Mouse (Mus musculus) natural killer cell, adult 2 months (primary cell): ENCODE measurements around the gene Rgl2.

Source experiments
- DNase-seq, 2 experiments: peaks; one replicate each; pipeline ENCODE4 v3.0.0; 2022; ENCODE audit warnings: low spot score in 2 of 2

The Rgl2 gene

DNA sequence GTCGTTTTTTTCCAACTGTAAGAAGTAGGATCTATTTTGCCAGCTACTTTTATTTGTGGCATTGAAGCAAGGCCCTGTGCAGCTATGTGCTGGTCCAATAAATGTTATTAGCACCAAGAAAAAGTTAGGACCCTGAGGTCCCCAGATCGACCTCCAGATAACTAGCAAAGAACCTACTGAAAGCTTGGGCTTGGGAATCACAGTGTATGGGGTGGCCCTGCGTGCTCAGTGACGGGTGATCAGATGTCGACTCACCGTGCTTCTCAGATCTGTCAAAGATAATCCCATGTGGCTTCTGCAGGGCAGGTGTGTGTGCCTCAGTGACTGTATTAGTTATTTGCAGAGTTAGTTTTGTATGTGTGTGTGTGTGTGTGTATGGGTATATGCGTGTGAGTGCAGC lies 8.0 kb upstream of the Rgl2 start:
- no peak for DNase-seq

DNA sequence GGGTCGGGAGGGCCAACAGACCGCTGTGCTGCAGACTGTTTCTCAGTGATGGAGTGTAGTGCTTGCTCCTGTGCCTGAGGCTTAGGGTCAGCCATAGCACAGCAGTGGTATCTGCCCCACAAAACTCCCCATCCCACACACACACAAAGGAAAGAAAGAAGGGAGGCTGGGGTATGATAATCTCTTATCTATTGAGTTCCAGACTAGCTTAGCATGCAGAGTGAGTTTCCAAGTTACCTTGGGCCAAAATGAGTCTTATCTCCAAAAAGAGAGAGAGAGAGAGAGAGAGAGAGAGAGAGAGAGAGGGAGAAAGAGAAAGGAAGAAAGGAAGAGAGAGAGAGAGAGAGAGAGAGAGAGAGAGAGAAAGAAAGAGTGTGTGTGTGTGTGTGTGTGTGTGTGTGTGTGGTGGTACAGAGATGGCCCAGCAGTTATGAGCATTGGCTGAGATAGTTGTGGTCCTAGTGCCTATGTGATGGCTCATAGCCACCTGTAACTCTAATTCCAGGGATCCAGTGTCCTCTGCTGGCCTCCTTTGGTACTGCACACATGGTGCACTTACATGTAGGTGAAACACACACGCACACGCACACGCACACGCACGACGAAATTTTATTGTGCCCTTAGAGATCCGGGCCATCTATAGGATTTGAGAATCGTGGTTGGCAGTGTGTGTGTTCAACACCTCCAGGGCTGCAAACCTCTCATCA lies 4.6 kb upstream of the Rgl2 start:
- peak; percentile 58 to 76 for DNase-seq

DNA sequence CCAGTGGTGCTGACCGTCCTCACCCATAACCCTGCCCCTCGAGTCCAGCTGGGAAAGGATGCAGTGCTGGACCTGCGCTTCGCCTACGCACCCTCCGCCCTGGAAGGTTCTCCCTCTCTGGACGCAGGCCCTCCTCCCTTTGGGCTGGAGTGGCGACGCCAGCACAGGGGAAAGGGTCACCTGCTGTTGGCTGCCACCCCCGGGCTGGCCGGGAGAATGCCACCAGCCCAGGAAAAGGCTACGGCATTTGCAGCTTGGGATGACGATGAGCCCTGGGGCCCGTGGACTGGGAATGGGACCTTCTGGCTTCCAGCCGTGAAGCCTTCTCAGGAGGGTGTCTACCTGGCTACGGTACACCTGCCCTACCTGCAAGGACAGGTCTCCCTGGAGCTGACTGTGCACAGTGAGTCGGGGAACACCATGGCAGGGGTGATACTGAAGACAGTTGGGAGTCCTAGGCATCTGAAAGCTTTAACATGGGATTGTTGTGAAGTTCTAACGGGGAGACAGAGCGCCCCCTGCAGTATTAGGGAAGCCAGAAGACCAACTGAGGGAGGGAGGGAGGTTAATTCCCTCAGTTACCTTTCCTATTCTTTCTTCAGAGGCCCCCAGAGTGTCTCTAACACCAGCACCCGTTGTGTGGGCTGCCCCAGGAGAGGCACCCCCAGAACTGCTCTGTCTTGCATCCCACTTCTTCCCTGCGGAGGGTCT lies 3.8 kb upstream of the Rgl2 start:
- DNase-seq: no peak

DNA sequence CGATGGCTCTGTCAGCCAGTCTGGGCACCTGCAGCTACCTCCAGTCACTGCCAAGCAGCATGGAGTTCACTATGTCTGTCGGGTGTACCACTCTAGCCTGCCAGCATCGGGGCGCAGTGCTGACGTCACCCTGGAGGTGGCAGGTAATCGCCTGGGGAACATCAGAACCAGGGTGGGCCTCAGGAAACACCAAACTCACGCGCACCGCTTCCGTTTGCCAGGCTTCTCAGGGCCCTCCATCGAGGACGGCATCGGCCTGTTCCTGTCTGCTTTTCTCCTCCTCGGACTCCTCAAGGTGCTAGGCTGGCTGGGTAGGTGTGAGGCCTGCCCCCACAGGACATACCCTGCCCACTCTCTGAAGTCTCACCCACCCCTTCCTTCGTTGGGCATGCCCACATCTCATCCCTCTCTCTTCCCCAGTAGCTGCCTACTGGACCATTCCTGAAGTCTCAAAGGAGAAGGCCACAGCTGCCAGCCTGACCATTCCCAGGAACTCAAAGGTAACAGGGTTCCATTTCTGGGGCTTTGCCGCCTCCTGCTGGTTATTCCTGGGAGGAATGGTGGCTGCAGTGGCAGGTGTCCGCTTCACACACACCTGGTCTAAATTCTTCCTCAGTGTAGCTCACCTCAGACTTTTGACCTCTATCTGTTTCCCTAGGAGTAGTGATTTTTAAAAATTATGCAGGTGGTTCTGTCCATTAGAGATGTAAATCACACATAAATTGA lies 3.0 kb upstream of the Rgl2 start:
- DNase-seq: no peak

DNA sequence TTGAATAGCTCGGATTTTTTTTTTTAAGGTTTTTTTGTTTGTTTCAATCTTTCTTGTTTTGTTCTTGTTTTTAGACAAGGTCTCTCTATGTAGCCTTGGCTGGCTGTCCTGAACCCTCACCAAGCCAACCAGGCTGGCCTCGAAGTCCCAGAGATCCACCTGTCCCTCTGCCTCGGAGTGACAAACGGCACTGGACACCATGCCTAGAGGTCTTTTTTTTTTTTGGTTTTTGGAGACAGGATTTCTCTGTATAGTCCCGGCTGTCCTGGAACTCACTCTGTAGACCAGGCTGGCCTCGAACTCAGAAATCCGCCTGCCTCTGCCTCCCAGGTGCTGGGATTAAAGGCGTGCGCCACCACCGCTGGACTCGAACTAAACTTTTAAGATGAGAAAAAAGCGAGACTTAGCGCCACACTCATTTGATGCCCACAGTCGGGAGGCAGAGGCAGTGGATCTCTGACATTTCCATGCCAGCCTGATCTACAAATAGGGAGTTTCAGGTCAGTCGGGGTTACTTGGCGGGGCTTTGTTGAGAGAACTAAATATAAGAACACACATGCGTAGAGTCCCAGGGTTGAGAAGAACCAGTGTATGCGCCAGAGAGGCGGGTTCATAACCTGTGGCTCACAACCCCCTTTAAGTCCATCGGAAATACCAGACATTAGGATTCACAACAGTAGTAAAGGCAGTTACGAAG lies 944 bp upstream of the Rgl2 start:
- DNase-seq: no peak

DNA sequence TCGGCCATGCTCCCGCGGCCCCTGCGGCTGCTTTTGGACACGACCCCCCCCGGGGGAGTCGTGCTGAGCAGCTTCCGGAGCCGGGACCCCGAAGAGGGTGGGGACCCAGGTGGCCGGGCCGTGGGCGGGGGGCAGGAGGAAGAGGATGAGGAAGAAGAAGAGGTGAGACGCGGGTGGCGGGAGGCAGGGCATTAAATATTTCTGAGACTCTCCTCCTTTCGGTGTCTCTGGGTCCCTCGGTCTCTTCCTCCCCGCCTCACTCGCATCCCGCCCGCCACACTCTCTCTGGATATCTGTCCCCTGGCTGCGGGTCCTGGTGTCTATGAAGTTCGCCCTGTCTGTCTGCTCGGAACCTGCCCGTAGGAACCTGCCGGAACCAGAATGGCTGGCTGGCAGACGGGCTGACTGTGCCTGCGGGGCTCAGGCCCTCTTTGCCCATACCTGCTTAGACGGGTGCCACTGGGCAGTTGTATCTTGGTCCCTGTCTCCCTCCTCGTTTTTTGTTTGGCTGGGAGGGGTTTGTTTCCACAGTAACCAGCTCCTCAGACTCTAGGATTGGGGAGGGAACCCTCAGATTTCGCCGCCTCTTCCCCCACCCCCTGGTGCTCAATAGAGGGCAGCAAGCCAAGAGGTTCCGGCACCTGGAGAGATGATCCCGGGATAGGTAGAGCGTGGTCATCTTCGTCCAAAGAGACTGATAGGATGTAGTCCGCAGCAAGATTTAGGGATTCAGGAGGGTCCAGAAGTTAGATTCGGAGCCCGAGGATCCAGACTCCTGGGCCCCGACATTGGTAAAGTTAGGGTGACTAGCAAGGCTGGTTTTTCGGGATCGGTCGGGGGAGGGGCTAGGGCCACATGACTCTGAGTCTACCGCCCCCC lies 1.2 kb downstream of the Rgl2 start:
- no peak for DNase-seq

DNA sequence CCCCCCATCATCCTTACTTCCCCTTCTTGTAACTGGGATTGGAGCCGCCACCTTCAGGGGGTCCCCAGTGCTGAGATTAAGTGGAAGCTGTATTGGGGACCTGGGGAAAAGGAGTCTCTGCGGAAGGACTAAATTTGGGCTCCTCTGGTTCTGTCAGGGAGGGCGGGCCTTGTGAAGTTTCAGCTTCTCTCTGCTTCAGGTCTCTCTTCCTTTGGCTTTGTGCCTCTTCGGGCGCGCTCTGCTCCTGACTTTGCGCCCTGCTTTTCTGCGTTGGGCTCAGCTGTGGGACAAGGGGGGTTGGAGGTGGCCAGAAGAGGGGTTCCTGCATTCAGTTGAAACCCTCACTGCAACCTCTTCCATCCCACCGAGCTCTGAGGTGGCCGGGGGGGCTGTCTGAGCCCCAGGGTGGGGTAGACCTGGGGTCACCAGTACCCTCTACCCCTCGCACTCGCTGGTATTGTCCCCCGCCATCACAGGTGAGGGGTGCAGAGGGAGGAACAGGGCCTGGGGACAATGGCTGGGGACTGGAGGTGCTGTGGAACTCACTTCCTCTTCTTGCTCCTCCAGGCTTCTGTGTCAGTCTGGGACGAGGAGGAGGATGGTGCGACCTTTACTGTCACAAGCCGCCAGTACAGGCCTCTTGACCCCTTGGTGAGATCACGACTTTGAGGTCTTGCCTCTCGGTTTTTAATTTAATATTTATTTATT lies 2.0 kb downstream of the Rgl2 start:
- DNase-seq: no peak

DNA sequence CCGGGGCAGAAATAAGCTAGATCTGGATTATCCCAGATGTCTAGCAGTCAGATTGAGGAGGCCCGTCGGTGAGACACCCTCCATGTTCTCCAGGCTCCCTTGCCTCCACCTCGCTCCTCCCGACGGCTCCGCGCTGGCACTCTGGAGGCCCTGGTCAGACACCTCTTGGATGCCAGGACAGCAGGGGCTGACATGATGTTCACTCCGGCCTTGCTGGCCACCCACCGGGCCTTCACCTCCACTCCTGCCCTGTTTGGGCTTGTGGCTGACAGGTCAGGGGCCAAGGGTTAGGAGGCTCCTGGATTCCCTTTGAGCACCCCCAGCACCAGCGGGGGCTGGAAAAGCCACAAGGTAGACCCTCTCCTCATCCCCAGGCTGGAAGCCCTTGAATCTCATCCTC lies 2.6 kb downstream of the Rgl2 start:
- no peak for DNase-seq

DNA sequence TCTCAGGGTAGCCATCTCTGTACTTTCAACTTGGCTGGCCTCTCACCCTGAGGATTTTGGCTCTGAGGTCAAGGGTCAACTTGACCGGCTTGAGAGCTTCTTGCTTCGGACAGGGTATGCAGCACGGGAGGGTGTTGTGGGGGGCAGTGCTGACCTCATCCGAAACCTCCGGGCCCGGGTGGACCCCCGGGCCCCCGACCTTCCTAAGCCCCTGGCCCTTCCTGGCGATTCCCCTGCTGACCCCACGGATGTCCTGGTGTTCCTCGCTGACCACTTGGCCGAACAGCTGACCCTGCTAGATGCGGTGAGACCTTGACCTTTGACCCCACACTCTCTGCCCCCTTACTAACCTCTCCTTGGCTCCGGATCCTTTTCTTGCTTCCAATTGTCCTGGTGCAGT lies 3.1 kb downstream of the Rgl2 start:
- DNase-seq: no peak

DNA sequence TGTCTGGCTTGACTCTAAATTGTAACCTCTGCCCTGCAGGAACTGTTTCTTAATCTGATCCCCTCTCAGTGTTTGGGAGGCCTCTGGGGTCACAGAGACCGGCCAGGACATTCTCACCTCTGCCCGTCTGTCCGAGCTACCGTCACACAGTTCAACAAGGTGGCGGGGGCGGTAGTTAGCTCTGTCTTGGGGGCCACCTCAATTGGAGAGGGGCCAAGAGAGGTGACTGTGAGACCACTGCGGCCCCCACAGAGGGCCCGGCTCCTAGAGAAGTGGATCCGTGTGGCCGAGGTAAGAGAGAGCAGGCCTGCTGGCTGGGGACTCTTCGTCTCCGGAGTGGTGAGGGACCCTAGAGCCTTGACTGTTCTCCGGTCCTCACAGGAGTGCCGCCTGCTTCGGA lies 3.6 kb downstream of the Rgl2 start:
- DNase-seq: no peak

DNA sequence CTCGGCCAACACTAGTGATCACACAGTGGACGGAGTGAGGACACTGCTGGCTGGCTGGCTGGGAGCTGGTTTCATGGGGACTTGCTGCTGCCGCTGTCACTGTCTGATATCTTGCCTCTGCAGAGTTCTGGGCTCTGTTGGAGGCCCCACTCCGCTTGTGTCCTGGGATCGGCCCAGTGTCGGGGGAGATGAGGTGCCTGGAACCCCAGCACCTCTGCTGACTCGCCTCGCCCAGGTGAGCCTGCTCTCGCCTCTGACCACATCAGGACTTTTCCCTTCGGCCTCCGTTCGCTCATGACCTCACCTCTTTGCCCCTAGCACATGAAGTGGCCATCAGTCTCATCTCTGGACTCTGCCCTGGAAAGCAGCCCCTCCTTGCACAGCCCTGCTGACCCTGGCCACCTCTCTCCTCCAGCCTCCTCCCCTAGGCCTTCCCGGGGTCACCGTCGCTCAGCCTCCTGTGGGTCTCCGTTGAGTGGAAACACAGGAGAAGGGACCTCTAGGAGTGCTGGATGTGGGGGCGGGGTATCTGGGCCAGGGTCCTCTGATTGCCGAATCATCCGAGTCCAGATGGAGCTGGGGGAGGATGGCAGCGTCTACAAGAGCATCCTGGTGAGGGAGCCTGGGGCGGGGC lies 6.2 kb downstream of the Rgl2 start:
- no peak for DNase-seq

DNA sequence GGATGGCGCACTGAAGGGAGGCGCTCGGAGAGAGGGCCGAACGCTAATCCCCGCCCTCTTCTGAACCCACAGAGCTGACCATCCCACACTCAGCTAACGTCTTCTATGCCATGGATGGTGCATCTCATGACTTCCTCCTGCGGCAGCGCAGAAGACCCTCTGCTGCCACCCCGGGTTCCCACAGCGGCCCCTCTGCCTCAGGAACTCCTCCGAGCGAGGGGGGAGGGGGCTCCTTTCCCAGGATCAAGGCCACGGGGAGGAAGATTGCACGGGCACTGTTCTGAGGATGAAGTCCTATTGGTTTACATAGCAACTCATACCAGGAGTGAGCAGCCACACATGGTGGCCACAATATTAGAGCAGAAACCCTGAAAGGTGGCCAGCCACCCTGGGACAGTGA lies 7.7 kb downstream of the Rgl2 start:
- DNase-seq: no peak

DNA sequence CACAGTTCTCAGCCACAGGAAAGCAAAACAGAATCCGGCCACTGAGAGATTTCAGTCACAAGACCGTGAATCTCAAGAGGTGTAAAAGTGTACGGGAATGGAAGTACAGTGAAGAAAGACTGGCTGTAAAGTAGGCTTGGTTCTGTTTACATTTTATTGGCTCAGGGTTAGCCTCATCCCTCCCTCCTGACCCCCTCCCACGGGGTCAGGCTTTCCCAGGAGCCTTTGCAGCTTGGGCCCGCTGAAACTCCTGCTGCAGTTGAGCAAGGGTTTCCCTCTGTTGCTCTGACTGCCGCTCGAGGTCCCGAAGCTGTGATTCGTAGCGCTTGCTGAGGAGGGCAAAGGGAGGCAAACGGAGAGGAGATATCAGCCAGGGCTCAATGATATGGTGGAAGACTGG lies 9.4 kb downstream of the Rgl2 start:
- no peak for DNase-seq

DNA sequence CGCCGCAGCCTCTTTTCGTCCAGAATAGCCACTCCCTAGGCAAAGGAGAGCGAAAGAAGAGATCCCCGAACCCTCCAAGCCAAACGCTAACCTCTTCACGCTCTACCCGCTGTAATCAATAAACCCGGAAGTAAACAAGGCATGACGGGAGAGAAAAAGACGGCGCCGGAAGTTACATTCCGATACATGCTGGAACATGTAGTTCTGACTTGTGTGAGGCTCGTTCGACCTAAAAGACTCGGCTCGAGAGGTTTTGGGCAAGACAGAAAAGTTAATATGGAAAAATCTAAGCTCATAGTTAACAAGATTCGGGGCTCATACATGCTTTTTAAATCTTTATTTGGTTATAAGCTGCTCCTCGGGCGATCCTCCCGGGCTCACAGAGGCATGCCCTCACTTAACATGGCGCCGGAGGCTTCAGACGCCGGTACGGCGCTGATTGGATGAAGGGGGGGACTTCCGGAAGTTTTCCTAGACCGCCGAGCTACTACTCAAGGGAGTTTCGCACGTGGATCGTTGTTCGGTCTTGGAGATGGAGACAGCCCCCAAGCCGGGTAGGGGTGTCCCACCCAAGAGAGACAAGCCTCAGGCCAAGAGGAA lies 11.0 kb downstream of the Rgl2 start, which contains the start of the genes Pfdn6 and Wdr46:
Gene Pfdn6 (minus strand): TSS at position 138 of the 600 bp plus-strand sequence.
Gene Wdr46 (plus strand): TSS at position 455 of the 600 bp plus-strand sequence.
- DNase-seq: peak; percentile 80 to 82

DNA sequence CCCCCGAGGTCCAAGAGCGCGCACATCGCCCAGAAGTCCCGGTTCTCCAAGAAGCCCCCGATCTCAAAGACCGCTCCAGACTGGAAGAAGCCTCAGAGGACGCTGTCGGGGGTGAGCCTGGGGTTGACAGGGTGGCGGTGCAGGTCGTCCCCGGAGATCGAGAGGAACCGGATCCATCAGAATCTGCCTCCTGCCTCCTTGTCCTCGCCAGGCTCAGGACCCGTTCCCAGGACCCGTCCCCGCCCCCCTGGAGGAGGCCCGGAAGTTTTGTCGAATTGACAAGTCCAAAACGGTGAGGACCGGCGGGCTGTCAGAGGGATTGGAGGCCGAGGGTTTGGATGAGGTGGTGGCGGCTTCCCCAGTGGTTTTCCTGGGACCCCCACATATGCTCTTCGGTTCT lies 11.6 kb downstream of the Rgl2 start:
- DNase-seq: no peak

DNA sequence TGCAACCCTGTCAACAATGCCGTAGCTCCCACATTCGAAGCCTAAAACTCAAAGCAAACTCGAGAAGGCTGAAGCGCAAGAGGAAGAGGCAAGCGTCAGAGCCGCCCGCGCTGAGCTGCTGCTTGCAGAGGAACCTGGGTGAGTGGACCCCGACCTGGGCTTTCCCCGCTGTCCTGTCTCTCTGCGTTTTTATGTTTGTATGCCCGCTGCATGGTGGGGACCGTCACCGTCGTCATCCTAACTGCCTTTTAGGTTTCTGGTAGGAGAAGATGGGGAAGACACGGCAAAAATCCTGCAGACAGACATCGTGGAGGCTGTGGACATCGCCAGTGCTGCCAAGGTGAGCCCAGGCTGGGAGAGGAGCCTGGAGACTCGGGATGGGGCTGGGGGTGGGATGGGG lies 12.0 kb downstream of the Rgl2 start:
- no peak for DNase-seq

DNA sequence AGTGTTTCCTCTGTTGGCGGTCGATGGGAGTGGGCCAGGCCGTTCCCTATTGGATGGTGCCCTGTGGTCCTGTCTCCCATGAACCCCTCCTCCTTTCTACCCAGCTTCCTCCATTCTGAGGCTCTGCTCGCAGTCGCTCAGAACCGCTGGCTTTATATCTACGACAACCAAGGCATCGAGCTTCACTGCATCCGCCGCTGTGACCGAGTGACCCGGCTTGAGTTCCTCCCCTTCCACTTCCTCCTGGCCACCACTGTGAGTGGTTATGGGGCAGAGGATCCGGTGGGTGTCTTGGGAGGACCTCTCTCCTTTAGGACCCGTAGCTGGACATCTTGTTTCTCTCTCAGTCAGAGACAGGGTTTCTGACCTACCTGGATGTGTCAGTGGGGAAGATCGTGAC lies 14.1 kb downstream of the Rgl2 start:
- DNase-seq: no peak

DNA sequence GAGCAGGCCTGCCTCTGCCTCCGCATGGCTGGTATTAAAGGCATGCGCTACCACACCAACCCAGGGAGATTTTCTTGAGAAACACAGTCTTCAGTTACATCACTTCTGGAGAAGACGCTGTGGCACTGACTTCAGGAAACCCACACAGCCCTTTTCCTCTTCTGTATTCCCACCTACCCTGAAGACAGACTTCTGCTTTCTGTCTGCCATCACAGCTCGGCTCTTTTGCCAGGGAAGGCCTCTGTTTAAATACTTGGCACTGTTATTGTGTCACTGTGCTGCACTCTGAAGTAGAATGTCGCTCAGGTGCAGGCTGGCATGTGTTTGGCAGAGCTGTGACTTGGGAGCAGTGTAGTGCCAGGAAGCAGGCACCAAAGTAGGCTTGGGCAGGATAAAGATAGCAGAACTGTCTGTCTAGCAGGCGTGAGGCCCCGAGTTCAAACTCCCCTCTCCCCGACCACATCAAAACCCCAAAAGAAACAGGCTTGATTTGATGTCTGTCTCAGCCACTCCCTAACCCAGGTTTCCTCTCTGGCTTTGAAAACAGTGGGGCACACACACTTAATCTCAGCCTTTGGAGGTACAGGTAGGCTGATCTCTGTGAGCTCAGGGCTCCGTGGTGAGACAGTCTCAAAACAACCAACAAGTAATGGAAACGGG lies 18.2 kb downstream of the Rgl2 start:
- no peak for DNase-seq
